Comparison of ENCODE assay signal across 9 mouse cellular contexts in genomic region chr5:124943793-124944383, GRCm38 (mm10). TPM values are rescaled to one million over a fixed set of nuclear protein-coding genes. Genes with fewer than 3 reads are reported as not detected.
DNase-seq lines count a peak whose midpoint lies in the region; ATAC-seq and TF ChIP-seq lines count a peak whose summit lies in the region.
"Had no signal": no experiment of that assay in that cellular context is flagged by ENCODE, and none has a peak within 500 bp of the region (broad histone marks: within the 10 kb centered on the region; RNA-seq: fewer than 3 reads in every experiment).

No protein-coding gene starts in this region.

- 42% methylated on average over 12 of the region's 12 CpGs for WGBS in hindbrain, postnatal 0 days
- 31% methylated on average over 12 of the region's 12 CpGs for WGBS in thymus, adult 2 months

- H3K27me3 ChIP-seq in hindbrain, postnatal 0 days (ENCODE audit: insufficient read depth, low read length), result no peaks in the 10 kb centered on the region
- no peaks in the 10 kb centered on the region for H3K27me3 ChIP-seq in thymus, adult 2 months (ENCODE audit: control insufficient read depth, insufficient read depth, low read length)

- no peaks in the 10 kb centered on the region for H3K36me3 ChIP-seq in hindbrain, postnatal 0 days (ENCODE audit: insufficient read depth, low read length)
- no peaks in the 10 kb centered on the region for H3K36me3 ChIP-seq in thymus, adult 2 months (ENCODE audit: control insufficient read depth, insufficient read depth, low read length)
- H3K36me3 ChIP-seq: G1E had no signal

- no peaks in the 10 kb centered on the region for H3K4me1 ChIP-seq in hindbrain, postnatal 0 days (ENCODE audit: insufficient read depth, low read length)
- peaks cover 20% of the 10 kb centered on the region for H3K4me1 ChIP-seq in thymus, adult 2 months (replicated peaks; ENCODE audit: control insufficient read depth, insufficient read depth, low read length)

- peak; percentile 44 for DNase-seq in embryo, embryonic 10 days (ENCODE audit: low spot score)
- no peak for DNase-seq in embryo, embryonic 11 days
- peak; percentile 40 for DNase-seq in ovary, postnatal 36 days (ENCODE audit: low spot score)
- no peak for DNase-seq in ovary, postnatal 10 days (ENCODE audit: low spot score)
- peak; percentile 77 to 86 for DNase-seq in cerebellum, postnatal 14 days
- peak; percentile 69 for DNase-seq in hindbrain, postnatal 0 days (ENCODE audit: low spot score)
- DNase-seq in lung, postnatal 4 days, result peak; percentile 62 to 80
- DNase-seq in thymus, adult 2 months, result peak; percentile 76

- no peak for TF ChIP-seq POLR2A in thymus, adult 2 months (IDR thresholded peaks at IDR 0.05; ENCODE audit: control insufficient read depth, extremely low read depth, insufficient read depth, low read length, poor library complexity)

- TF ChIP-seq CTCF in hindbrain, postnatal 0 days (IDR thresholded peaks at IDR 0.05; ENCODE audit: low read depth), result peak; percentile 77
- TF ChIP-seq CTCF in thymus, adult 2 months (IDR thresholded peaks at IDR 0.05; ENCODE audit: borderline replicate concordance, control insufficient read depth, extremely low read depth, insufficient read depth, low read length, poor library complexity), result peak; percentile 85

- H3K4me2 ChIP-seq in hindbrain, postnatal 0 days (ENCODE audit: low read depth, low read length), result no peak overlapping the region

- H3K27ac ChIP-seq in hindbrain, postnatal 0 days, result no peak overlapping the region
- peak overlapping the region; percentile 6; the same call in 1 of the 2 replicates for H3K27ac ChIP-seq in thymus, adult 2 months (ENCODE audit: control insufficient read depth, insufficient read depth, low read length)

- H3K4me3 ChIP-seq in hindbrain, postnatal 0 days (ENCODE audit: low read length), result no peak overlapping the region
- no peak overlapping the region for H3K4me3 ChIP-seq in thymus, adult 2 months (ENCODE audit: control insufficient read depth, insufficient read depth, low read length)

- H3K9me3 ChIP-seq in hindbrain, postnatal 0 days (ENCODE audit: low read length), result no peaks in the 10 kb centered on the region

- no peak overlapping the region for H3K9ac ChIP-seq in hindbrain, postnatal 0 days (replicated peaks; ENCODE audit: low read length)

- peak; percentile 72 for ATAC-seq in hindbrain, postnatal 0 days

RNA-seq across cellular contexts. Expression of gene Rflna, which starts 59.1 kb away (rescaled TPM):
- 9.8 and 14.2 TPM in 2 replicates for total RNA-seq in hindbrain, postnatal 0 days (2014; rRNA removed)
- 7.4 and 7.5 TPM in 2 replicates for polyA plus RNA-seq in hindbrain, postnatal 0 days (2015; fragmentation: Nextera tagmentation; extraction: Ambion mirVana)
- polyA plus RNA-seq in thymus, adult 2 months (2012; rRNA removed), result 3.4 and 4.5 TPM in 2 replicates
- total RNA-seq: G1E had no signal
- polyA plus RNA-seq: G1E had no signal

Comparison
In these comparisons a context has a peak if more than half of its experiments do, and no peak if none do; other contexts are left out.
1. DNase-seq: peak in embryo, embryonic 10 days (single experiment), ovary, postnatal 36 days (single experiment), cerebellum, postnatal 14 days (2 of 2), hindbrain, postnatal 0 days (single experiment), lung, postnatal 4 days (2 of 2) and thymus, adult 2 months (single experiment); none in embryo, embryonic 11 days (single experiment) and ovary, postnatal 10 days (single experiment).